Mouse (Mus musculus): ENCODE results near the gene Pcsk5. TPM values are rescaled to one million over a fixed set of nuclear protein-coding genes. Genes with fewer than 3 reads are reported as not detected.
"Not testable (repeated sequence)": the region's sequence is repeated elsewhere in the genome, so short reads cannot be mapped to it uniquely, and the experiment has no call there.

The Pcsk5 gene
- polyA plus RNA-seq, 1 experiment from 2014 or later = 7.7 TPM

DNA sequence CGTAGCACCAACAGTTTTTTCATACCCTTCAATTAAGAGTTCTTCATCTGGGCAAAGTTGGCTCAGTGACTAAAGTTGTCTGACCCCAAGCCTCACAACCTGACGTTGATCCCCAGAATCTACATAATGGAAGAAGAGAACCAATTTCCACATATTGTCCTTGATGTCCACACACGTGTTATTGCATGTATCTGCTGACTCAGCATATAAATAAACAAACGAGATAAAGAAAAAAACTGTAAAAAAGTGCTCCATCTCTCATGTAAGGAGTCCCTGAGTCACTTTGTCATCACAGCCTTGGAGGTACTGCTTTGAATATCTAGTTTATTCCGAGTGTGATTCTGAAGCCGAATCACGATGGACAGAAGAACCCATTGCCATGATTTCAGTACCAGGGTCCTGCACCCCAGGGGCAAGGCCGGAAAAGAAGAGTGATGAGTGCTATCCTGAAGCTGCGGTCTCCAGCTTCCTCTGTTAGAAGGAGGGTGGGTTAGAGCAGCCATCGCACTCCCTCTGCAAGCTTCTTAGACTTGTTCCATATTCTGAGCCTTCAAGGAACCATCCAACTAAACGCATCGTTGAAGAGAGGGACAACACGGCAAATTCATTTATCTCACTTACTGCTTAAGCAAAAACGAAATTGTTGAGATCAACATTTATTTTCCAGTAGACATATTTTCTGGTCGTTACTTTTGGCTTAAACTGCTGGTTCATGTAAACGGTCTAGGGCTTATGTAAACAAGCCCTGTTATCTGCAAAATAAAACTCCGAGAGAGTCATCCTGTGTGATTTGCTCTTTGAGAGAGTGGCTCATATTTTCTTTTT is 348.2 kb downstream of the Pcsk5 start:
- Histone ChIP-seq H3K36me3 (no peaks in the 10 kb centered on the region), H3K27me3 (no peaks in the 10 kb centered on the region), H3K4me1 (peaks cover 27% of the 10 kb centered on the region), H3K4me2 (replicated peaks) (no peak overlapping the region), H3K9ac (replicated peaks) (no peak overlapping the region), H3K4me3 (no peak overlapping the region), H3K9me3 (no peaks in the 10 kb centered on the region), H3K27ac (replicated peaks) (no peak overlapping the region)
- whole genome bisulfite sequencing = 79% methylated on average over 17 of the region's 17 CpGs
- no peak for ATAC-seq (replicated peaks)

DNA sequence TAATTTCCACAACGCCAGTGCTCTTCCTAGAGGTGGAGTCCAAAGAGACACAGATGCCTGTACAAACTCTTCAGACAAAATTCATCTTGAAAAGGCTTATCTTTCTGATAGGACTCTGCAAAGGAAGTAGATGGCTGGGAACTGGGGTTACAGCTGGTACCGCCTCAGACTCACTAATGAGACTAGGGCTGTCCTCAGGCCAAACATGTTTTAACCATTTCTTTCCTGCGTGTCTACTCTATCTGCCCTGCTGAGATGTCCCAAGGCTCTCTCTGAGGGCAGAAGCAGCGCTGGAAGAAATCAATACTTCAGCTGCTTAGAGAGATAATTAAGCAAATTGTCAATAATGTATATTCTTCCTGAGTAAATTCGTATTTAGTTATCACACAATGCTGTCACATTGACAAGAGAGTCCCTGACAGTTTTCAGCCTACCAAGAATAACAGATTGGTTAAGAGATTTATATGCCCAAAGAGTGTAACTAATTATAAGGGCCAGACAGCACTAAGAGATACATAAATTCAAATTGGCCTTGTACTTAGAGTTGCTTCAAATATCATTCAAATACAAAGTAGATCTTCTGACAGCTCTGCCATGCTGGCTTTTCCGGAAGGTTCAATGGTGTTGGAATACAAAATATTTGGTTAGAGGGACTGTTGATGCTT is 355.2 kb downstream of the Pcsk5 start:
- no peak overlapping the region for H3K4me2 ChIP-seq (replicated peaks)
- H3K9ac ChIP-seq (replicated peaks) = no peak overlapping the region
- H3K27me3 ChIP-seq = no peaks in the 10 kb centered on the region
- no peak overlapping the region for H3K4me3 ChIP-seq
- 0 out of 2 replicates have a peak, but pooled peaks cover 2% of the 10 kb centered on the region for H3K4me1 ChIP-seq
- no peaks in the 10 kb centered on the region for H3K36me3 ChIP-seq
- H3K9me3 ChIP-seq = no peaks in the 10 kb centered on the region
- ATAC-seq (replicated peaks) = no peak
- no peak overlapping the region for H3K27ac ChIP-seq (replicated peaks)
- 66% methylated on average over 6 of the region's 6 CpGs for WGBS

DNA sequence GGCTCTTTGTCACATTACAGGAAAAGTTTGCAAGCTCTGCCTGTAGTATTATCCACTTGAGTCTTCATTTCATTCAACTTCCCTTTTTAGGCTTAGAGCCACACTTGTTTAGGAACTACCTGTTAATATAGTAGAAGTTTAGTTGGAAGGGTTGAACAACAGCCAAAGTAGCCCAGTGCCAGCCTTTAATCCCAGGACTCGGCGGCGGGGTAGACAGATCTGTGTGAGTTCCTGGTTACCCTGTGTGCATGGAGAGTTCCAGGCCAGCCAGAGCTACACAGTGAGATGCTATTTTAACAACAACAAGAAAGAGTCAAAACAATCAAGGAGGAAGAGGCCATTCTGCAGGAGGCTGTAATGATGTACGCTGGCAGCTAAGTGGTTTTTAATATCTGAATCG is 358.0 kb downstream of the Pcsk5 start:
- Histone ChIP-seq H3K27me3 (no peaks in the 10 kb centered on the region), H3K9me3 (no peaks in the 10 kb centered on the region), H3K36me3 (no peaks in the 10 kb centered on the region), H3K4me1 (0 out of 2 replicates have a peak, but pooled peaks cover 2% of the 10 kb centered on the region), H3K27ac (replicated peaks) (no peak overlapping the region), H3K9ac (replicated peaks) (no peak overlapping the region), H3K4me2 (replicated peaks) (no peak overlapping the region), H3K4me3 (no peak overlapping the region)
- WGBS = 94% methylated on average over 5 of the region's 5 CpGs
- no peak for ATAC-seq (replicated peaks)

DNA sequence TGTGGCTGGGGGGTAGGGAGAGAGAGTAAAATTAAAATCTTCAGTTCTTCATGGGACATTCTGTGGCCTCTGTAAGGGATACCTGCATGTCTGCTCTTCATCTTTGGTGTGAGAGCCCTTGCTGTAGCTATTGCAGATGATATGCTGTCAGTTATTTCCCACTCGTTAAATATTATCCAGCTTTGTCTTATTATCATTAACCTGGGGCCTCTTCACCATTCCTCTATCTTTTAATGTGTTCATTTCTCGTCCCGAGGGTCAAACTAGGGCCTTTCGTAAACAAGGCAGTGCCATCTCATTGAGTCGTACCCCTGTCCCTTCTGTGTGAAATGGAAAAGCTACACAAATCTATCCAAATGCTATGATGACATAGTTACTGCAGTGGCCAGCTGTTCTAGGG is 361.4 kb downstream of the Pcsk5 start:
- H3K9ac ChIP-seq (replicated peaks) = no peak overlapping the region
- no peaks in the 10 kb centered on the region for H3K9me3 ChIP-seq
- H3K4me1 ChIP-seq = no peaks in the 10 kb centered on the region
- ATAC-seq (replicated peaks) = no peak
- no peak overlapping the region for H3K4me3 ChIP-seq
- no peaks in the 10 kb centered on the region for H3K27me3 ChIP-seq
- no peak overlapping the region for H3K4me2 ChIP-seq (replicated peaks)
- H3K27ac ChIP-seq (replicated peaks) = no peak overlapping the region
- no peaks in the 10 kb centered on the region for H3K36me3 ChIP-seq
- WGBS = 90% methylated on average over 5 of the region's 5 CpGs

DNA sequence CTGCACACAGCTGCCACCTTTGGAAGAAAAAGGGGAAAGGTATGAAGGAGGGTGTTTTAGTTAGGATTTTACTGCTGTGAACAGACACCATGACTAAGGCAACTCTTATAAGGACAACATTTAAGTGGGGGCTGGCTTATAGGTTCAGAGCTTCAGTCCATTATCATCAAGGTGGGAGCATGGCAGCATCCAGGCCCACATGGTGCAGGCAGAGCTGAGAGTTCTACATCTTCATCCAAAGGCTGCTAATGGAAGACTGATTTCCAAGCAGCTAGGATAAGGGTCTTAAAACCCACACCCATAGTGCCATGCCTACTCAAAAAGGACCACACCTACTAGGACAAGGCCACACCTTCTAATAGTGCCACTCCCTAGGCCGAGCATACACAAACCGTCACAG is 364.3 kb downstream of the Pcsk5 start:
- not testable (repeated sequence) for H3K9me3 ChIP-seq; H3K4me2 ChIP-seq (replicated peaks); H3K36me3 ChIP-seq; H3K9ac ChIP-seq (replicated peaks); H3K4me3 ChIP-seq; H3K27me3 ChIP-seq; H3K27ac ChIP-seq (replicated peaks); H3K4me1 ChIP-seq; ATAC-seq (replicated peaks)
- 96% methylated on average over 2 of the region's 2 CpGs for WGBS

DNA sequence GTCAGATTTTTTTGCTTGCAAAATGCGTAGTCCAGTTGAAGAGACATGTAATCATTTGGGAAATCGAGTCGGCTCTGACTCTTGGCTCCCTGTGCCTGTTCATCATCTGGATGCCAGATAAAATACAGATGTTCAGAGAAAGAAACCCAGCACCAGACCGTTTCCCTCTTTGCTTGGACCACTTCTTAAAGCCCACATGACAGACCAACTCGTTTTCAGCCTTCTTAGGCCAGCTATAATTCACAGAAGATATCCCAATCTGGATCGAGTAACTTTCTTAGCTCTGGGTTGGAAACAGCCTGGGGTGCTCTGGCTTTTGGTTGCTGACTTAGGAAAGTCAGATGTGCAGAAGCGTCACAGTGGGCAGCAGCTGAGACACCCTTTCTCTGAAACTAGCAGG is 365.6 kb downstream of the Pcsk5 start:
- H3K4me1 ChIP-seq = no peaks in the 10 kb centered on the region
- H3K36me3 ChIP-seq = no peaks in the 10 kb centered on the region
- H3K4me2 ChIP-seq (replicated peaks) = no peak overlapping the region
- H3K4me3 ChIP-seq = no peak overlapping the region
- no peak overlapping the region for H3K9ac ChIP-seq (replicated peaks)
- 82% methylated on average over 7 of the region's 7 CpGs for WGBS
- no peak overlapping the region for H3K27ac ChIP-seq (replicated peaks)
- no peak for ATAC-seq (replicated peaks)
- H3K27me3 ChIP-seq = no peaks in the 10 kb centered on the region
- no peaks in the 10 kb centered on the region for H3K9me3 ChIP-seq

DNA sequence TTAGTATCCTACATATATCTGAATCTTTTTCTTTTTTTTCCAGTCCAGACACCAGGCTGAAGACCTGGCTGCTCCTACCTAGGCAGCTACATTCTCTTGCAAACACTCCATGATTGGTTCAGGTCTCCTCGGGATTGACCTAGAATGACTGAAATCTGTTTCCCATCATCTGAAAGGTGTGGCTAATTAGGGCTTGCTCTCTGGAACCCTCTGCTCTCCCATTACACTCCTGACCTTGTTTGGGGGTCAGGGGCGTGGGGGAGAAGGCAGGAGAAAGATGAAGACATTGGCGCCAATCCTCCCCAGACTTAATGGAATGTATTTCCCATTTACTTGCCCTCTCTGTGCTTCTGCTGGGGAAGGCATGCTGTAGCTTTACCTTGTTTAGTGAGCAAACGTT is 366.2 kb downstream of the Pcsk5 start:
- Histone ChIP-seq H3K4me2 (replicated peaks) (no peak overlapping the region), H3K27ac (replicated peaks) (no peak overlapping the region), H3K4me3 (no peak overlapping the region), H3K36me3 (no peaks in the 10 kb centered on the region), H3K27me3 (no peaks in the 10 kb centered on the region), H3K4me1 (no peaks in the 10 kb centered on the region), H3K9me3 (no peaks in the 10 kb centered on the region), H3K9ac (replicated peaks) (no peak overlapping the region)
- WGBS = 74% methylated on average over 4 of the region's 4 CpGs
- ATAC-seq (replicated peaks) = no peak

DNA sequence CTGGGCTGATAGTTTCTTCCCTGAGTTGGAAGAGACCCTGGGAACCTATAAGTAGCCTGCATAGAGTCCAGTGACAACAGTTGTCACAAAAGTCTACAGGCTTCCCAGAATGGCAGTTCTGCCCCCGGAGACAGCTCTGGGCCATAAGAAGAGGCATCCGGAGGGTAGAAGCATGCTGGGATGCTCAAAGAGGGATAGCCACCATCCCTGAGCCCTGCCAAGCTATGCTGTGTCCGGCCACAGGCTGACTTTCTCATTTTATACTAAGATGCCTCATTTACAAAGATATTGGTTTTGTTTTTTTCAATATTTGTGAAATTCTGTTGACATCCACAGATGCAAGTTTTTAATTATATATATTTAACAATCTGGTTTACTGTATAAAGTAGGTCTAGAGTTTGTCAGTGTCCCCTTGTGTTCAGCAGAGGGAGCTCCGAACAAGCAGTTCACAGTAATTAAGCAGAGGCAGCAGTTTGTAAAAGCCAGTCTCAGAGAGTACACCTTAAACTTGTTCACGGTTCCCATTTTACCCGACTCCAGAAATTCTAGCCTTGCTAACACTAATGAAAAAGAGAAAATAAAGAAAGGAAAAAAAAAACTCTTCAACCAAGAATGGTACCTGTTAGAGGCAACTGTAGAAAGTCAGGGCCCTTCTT is 369.7 kb downstream of the Pcsk5 start:
- Histone ChIP-seq H3K36me3 (no peaks in the 10 kb centered on the region), H3K9ac (replicated peaks) (no peak overlapping the region), H3K4me3 (no peak overlapping the region), H3K4me1 (no peaks in the 10 kb centered on the region), H3K4me2 (replicated peaks) (no peak overlapping the region), H3K27me3 (no peaks in the 10 kb centered on the region), H3K27ac (replicated peaks) (no peak overlapping the region), H3K9me3 (no peaks in the 10 kb centered on the region)
- ATAC-seq (replicated peaks) = peak; percentile 90
- WGBS = 59% methylated on average over 6 of the region's 6 CpGs

DNA sequence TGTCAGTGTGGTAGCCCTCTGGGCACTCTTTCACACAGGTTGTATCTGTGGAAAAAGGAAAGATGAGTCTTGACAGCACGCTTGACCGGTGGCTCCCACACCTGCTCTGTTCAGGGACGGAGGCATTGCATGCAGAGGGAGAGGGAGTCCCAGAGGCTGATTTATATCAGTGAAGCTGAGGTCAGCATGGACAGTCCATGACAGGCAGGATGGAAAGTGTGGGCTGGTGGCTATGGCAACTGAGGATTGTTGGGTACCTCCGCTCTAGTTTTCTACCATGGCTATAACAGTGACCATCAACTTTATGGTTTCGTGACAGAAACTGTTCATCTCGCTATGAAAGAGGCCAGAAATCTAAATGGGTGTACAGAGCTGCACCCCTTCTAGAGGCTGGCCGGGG is 385.4 kb downstream of the Pcsk5 start:
- no peaks in the 10 kb centered on the region for H3K4me1 ChIP-seq
- no peak for ATAC-seq (replicated peaks)
- 96% methylated on average over 7 of the region's 7 CpGs for whole genome bisulfite sequencing
- H3K27me3 ChIP-seq = no peaks in the 10 kb centered on the region
- no peak overlapping the region for H3K9ac ChIP-seq (replicated peaks)
- no peak overlapping the region for H3K27ac ChIP-seq (replicated peaks)
- no peak overlapping the region for H3K4me2 ChIP-seq (replicated peaks)
- H3K36me3 ChIP-seq = no peaks in the 10 kb centered on the region
- no peaks in the 10 kb centered on the region for H3K9me3 ChIP-seq
- H3K4me3 ChIP-seq = no peak overlapping the region

DNA sequence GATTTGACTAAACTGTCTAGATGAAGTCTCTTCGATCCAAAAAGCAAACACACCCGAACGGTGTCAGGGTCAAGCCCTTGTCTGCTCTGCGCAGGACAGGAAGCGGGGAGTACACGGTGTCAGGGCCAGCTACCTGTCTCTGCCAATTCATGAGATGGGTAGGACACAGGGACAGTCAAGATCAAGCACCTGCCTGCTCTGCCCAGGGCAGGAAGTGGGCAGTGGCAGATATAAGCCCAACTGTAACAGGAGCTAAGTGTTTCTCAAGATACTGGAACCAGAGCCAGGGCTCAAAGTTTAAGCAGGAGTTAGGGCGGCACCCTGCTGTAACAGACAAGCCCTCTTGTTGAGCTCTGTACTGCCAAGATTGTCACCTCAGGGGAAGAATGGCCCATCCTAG is 393.9 kb downstream of the Pcsk5 start:
- WGBS = 91% methylated on average over 7 of the region's 7 CpGs
- H3K9me3 ChIP-seq = no peaks in the 10 kb centered on the region
- no peak overlapping the region for H3K9ac ChIP-seq (replicated peaks)
- no peaks in the 10 kb centered on the region for H3K36me3 ChIP-seq
- no peaks in the 10 kb centered on the region for H3K27me3 ChIP-seq
- H3K4me2 ChIP-seq (replicated peaks) = no peak overlapping the region
- ATAC-seq (replicated peaks) = no peak
- no peaks in the 10 kb centered on the region for H3K4me1 ChIP-seq
- H3K27ac ChIP-seq (replicated peaks) = no peak overlapping the region
- H3K4me3 ChIP-seq = no peak overlapping the region

DNA sequence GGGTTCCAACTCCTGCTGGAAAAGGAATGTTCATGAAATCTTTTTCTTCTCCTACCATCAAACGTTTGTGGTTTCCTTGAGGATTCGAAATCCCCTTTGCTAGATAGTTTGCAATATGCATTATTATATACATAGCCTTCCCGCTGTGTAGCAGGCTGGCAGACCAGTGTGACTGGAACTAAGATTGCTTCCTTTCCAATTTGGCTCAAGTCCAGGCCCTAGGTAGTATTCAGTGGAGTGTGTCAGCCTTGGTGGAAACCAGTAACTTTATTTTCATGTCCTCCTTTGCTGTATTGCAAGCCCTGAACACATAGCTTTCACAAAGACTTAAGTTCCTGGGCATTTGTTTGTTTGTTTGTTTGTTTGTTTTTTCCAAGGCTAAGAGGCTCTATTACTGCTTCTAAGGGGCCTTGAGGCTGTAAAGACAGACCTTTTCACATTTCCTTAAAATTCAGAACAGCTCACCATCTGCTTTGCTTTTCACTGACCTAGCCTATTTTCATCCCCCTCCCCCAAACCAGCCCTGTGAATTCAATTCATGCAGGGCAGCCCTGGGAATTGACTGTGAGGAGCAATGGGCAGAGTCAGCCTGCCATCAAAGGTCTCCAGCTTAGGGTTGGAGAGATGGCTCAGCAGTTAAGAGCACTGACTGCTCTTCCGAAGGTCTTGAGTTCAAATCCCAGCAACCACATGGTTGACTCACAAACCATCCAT is 397.8 kb downstream of the Pcsk5 start:
- no peaks in the 10 kb centered on the region for H3K36me3 ChIP-seq
- no peak for ATAC-seq (replicated peaks)
- no peaks in the 10 kb centered on the region for H3K4me1 ChIP-seq
- whole genome bisulfite sequencing = 71% methylated on average over 4 of the region's 4 CpGs
- H3K4me3 ChIP-seq = no peak overlapping the region
- no peaks in the 10 kb centered on the region for H3K9me3 ChIP-seq
- H3K9ac ChIP-seq (replicated peaks) = no peak overlapping the region
- no peaks in the 10 kb centered on the region for H3K27me3 ChIP-seq
- no peak overlapping the region for H3K27ac ChIP-seq (replicated peaks)
- no peak overlapping the region for H3K4me2 ChIP-seq (replicated peaks)

DNA sequence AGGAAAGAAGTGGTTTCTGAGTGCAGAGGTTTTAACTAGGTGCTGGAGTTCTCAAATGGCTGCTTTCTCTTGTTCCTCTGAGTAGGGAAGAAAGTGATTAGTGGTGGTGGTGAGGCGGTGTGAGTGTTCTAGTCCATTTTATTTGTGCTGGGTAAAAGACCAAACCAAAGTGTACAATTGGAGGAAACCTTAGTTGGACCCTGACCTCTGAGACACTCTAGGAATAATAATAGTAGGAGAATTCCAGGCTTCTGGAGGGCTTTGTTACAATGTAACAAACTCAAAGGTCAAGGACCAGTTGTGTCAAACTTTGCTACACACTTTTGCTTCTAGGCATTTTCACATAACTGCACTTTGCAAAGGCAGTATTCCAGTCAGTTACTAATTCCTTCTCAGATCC is 400.8 kb downstream of the Pcsk5 start:
- Histone ChIP-seq H3K9me3 (no peaks in the 10 kb centered on the region), H3K4me3 (no peak overlapping the region), H3K36me3 (no peaks in the 10 kb centered on the region), H3K9ac (replicated peaks) (no peak overlapping the region), H3K4me1 (no peaks in the 10 kb centered on the region), H3K4me2 (replicated peaks) (no peak overlapping the region), H3K27ac (replicated peaks) (no peak overlapping the region), H3K27me3 (no peaks in the 10 kb centered on the region)
- no peak for ATAC-seq (replicated peaks)
- 84% methylated on average over 1 of the region's 1 CpGs for WGBS
